Mouse (Mus musculus) kidney, adult 2 months (tissue): ENCODE data around the gene Crlf2.

ENCODE experiments used
- CTCF ChIP-seq: fragments of 200-500 bp; conservative IDR thresholded peaks from 2 replicates; pipeline ENCODE4 v1.5.1; 2011; ENCODE audit warnings: low read depth, mild to moderate bottlenecking, control low read depth, low read length, moderate library complexity, mixed read lengths; ENCODE audit not compliant: insufficient read depth, insufficient read length
- POLR2A ChIP-seq: fragments of 200-500 bp; IDR thresholded peaks from one replicate; pipeline ENCODE4 v1.6.1; 2011; ENCODE audit warnings: low read depth, low read length, control low read depth

- no peak for TF ChIP-seq CTCF
- no peak for TF ChIP-seq POLR2A
These were observed 7.6 kb downstream of the Crlf2 start for GRCm38 (mm10) chr5:109551041-109551765.
